Mouse (Mus musculus): ENCODE data around the gene Ppp1r14d. TPM values are rescaled to one million over a fixed set of nuclear protein-coding genes. Genes with fewer than 3 reads are reported as not detected.

Gene Ppp1r14d
- total RNA-seq, 1 experiment: 1.6 TPM

GRCm38 (mm10) chr2:119177384-119177939, 52.2 kb downstream of the Ppp1r14d start:
- no peak overlapping the region for H3K4me3 ChIP-seq (ENCODE audit: insufficient read depth in 1 of 2, low read depth in 1 of 2, low read length in 2 of 2, poor library complexity in 1 of 2, severe bottlenecking in 1 of 2)
- TF ChIP-seq ZNF384 (IDR thresholded peaks at IDR 0.05; ENCODE audit: low read depth, low read length) (no peak), HCFC1 (IDR thresholded peaks at IDR 0.05; ENCODE audit: borderline replicate concordance, insufficient read depth, low read length) (no peak), MAFK (IDR thresholded peaks at IDR 0.05; ENCODE audit: insufficient read depth, low read depth, low read length) (no peak), ZC3H11A (IDR thresholded peaks at IDR 0.05; ENCODE audit: borderline replicate concordance, low read depth, low read length) (no peak)
- no peak for DNase-seq (ENCODE audit: low read depth, low spot score)
- no peaks in the 10 kb centered on the region for H3K9me3 ChIP-seq (ENCODE audit: control insufficient read depth, insufficient read depth, low read depth, low read length)
- H3K4me1 ChIP-seq (ENCODE audit: control insufficient read depth in 2 of 2, insufficient read depth in 2 of 2, low read length in 2 of 2, poor library complexity in 1 of 2): peaks cover 0 to 2% of the 10 kb centered on the region in 2 experiments; a peak in 1 of 4 replicates
- no peaks in the 10 kb centered on the region for H3K36me3 ChIP-seq (ENCODE audit: control insufficient read depth, insufficient read depth, low read length, poor library complexity, severe bottlenecking)
- in situ Hi-C loops (cut with MboI; ENCODE audit: low sequenced_read_pairs in 2 of 2, unreplicated experiment in 2 of 2): no loop called here
- H3K27ac ChIP-seq (ENCODE audit: insufficient read depth, low read depth, low read length, poor library complexity, severe bottlenecking): no peak overlapping the region
- H3K9ac ChIP-seq (ENCODE audit: insufficient read depth, low read depth, low read length, poor library complexity, severe bottlenecking): no peak overlapping the region

GRCm38 (mm10) chr2:119176761-119177160, 52.9 kb downstream of the Ppp1r14d start:
- H3K4me1 ChIP-seq (ENCODE audit: control insufficient read depth in 2 of 2, insufficient read depth in 2 of 2, low read length in 2 of 2, poor library complexity in 1 of 2): peaks cover 0 to 2% of the 10 kb centered on the region in 2 experiments; a peak in 1 of 4 replicates
- in situ Hi-C loops (cut with MboI; ENCODE audit: low sequenced_read_pairs in 2 of 2, unreplicated experiment in 2 of 2): no loop called here
- H3K9ac ChIP-seq (ENCODE audit: insufficient read depth, low read depth, low read length, poor library complexity, severe bottlenecking): no peak overlapping the region
- H3K36me3 ChIP-seq (ENCODE audit: control insufficient read depth, insufficient read depth, low read length, poor library complexity, severe bottlenecking): no peaks in the 10 kb centered on the region
- DNase-seq (ENCODE audit: low read depth, low spot score): no peak
- no peaks in the 10 kb centered on the region for H3K9me3 ChIP-seq (ENCODE audit: control insufficient read depth, insufficient read depth, low read depth, low read length)
- H3K4me3 ChIP-seq (ENCODE audit: insufficient read depth in 1 of 2, low read depth in 1 of 2, low read length in 2 of 2, poor library complexity in 1 of 2, severe bottlenecking in 1 of 2): no peak overlapping the region
- no peak overlapping the region for H3K27ac ChIP-seq (ENCODE audit: insufficient read depth, low read depth, low read length, poor library complexity, severe bottlenecking)
- no peak for TF ChIP-seq MAFK (IDR thresholded peaks at IDR 0.05; ENCODE audit: insufficient read depth, low read depth, low read length)
- no peak for TF ChIP-seq CHD2 (IDR thresholded peaks at IDR 0.05; ENCODE audit: low read depth, low read length)
- TF ChIP-seq HCFC1 (IDR thresholded peaks at IDR 0.05; ENCODE audit: borderline replicate concordance, insufficient read depth, low read length): no peak
- TF ChIP-seq ZC3H11A (IDR thresholded peaks at IDR 0.05; ENCODE audit: borderline replicate concordance, low read depth, low read length): no peak
- TF ChIP-seq ZNF384 (IDR thresholded peaks at IDR 0.05; ENCODE audit: low read depth, low read length): no peak

- in situ Hi-C loops (cut with MboI; ENCODE audit: low sequenced_read_pairs in 2 of 2, unreplicated experiment in 2 of 2): no loop called here
- Histone ChIP-seq H3K4me3 (ENCODE audit: insufficient read depth in 1 of 2, low read depth in 1 of 2, low read length in 2 of 2, poor library complexity in 1 of 2, severe bottlenecking in 1 of 2) (no peak overlapping the region), H3K27ac (ENCODE audit: insufficient read depth, low read depth, low read length, poor library complexity, severe bottlenecking) (no peak overlapping the region), H3K4me1 (ENCODE audit: control insufficient read depth in 2 of 2, insufficient read depth in 2 of 2, low read length in 2 of 2, poor library complexity in 1 of 2) (peaks cover 0 to 2% of the 10 kb centered on the region in 2 experiments; a peak in 1 of 4 replicates), H3K36me3 (ENCODE audit: control insufficient read depth, insufficient read depth, low read length, poor library complexity, severe bottlenecking) (no peaks in the 10 kb centered on the region), H3K9ac (ENCODE audit: insufficient read depth, low read depth, low read length, poor library complexity, severe bottlenecking) (no peak overlapping the region), H3K9me3 (ENCODE audit: control insufficient read depth, insufficient read depth, low read depth, low read length) (no peaks in the 10 kb centered on the region)
- DNase-seq (ENCODE audit: low read depth, low spot score): no peak
- TF ChIP-seq ZNF384 (IDR thresholded peaks at IDR 0.05; ENCODE audit: low read depth, low read length) (no peak), ZC3H11A (IDR thresholded peaks at IDR 0.05; ENCODE audit: borderline replicate concordance, low read depth, low read length) (no peak), HCFC1 (IDR thresholded peaks at IDR 0.05; ENCODE audit: borderline replicate concordance, insufficient read depth, low read length) (no peak), CHD2 (IDR thresholded peaks at IDR 0.05; ENCODE audit: low read depth, low read length) (no peak), MAFK (IDR thresholded peaks at IDR 0.05; ENCODE audit: insufficient read depth, low read depth, low read length) (no peak)
Observed at GRCm38 (mm10) chr2:119175614-119176013, 54.1 kb downstream of the Ppp1r14d start.

GRCm38 (mm10) chr2:119174866-119175265, 54.8 kb downstream of the Ppp1r14d start:
- no peak overlapping the region for H3K27ac ChIP-seq (ENCODE audit: insufficient read depth, low read depth, low read length, poor library complexity, severe bottlenecking)
- DNase-seq (ENCODE audit: low read depth, low spot score): no peak

More at GRCm38 (mm10) chr2:119174866-119175265, 54.8 kb downstream of the Ppp1r14d start:
- no peak for TF ChIP-seq ZNF384 (IDR thresholded peaks at IDR 0.05; ENCODE audit: low read depth, low read length)
- no peak for TF ChIP-seq HCFC1 (IDR thresholded peaks at IDR 0.05; ENCODE audit: borderline replicate concordance, insufficient read depth, low read length)
- TF ChIP-seq CHD2 (IDR thresholded peaks at IDR 0.05; ENCODE audit: low read depth, low read length): no peak
- no peak overlapping the region for H3K4me3 ChIP-seq (ENCODE audit: insufficient read depth in 1 of 2, low read depth in 1 of 2, low read length in 2 of 2, poor library complexity in 1 of 2, severe bottlenecking in 1 of 2)
- H3K36me3 ChIP-seq (ENCODE audit: control insufficient read depth, insufficient read depth, low read length, poor library complexity, severe bottlenecking): no peaks in the 10 kb centered on the region
- H3K9me3 ChIP-seq (ENCODE audit: control insufficient read depth, insufficient read depth, low read depth, low read length): no peaks in the 10 kb centered on the region
- in situ Hi-C loops (cut with MboI; ENCODE audit: low sequenced_read_pairs in 2 of 2, unreplicated experiment in 2 of 2): no loop called here
- H3K4me1 ChIP-seq (ENCODE audit: control insufficient read depth in 2 of 2, insufficient read depth in 2 of 2, low read length in 2 of 2, poor library complexity in 1 of 2): peaks cover 0 to 2% of the 10 kb centered on the region in 2 experiments; a peak in 1 of 4 replicates
- H3K9ac ChIP-seq (ENCODE audit: insufficient read depth, low read depth, low read length, poor library complexity, severe bottlenecking): no peak overlapping the region
